Comparison of ENCODE assay signal across 10 mouse cellular contexts in genomic region chr5:128730634-128731033, GRCm38 (mm10). TPM values are rescaled to one million over a fixed set of nuclear protein-coding genes. Genes with fewer than 3 reads are reported as not detected.
A peak's percentile ranks its signal among the peaks of the same experiment; 100 is the strongest.
DNase-seq lines count a peak whose midpoint lies in the region; ATAC-seq and TF ChIP-seq lines count a peak whose summit lies in the region.
"Had no signal": no experiment of that assay in that cellular context is flagged by ENCODE, and none has a peak within 500 bp of the region (broad histone marks: within the 10 kb centered on the region; RNA-seq: fewer than 3 reads in every experiment).

No protein-coding gene starts in this region.

- H3K36me3 ChIP-seq in E14TG2a.4 (ENCODE audit: insufficient read depth, low read length), result no peaks in the 10 kb centered on the region
- no peaks in the 10 kb centered on the region for H3K36me3 ChIP-seq in embryonic facial prominence, embryonic 10.5 days (replicated peaks)
- H3K36me3 ChIP-seq: embryonic facial prominence, embryonic 12.5 days; neural tube, embryonic 12.5 days had no signal

- no peak overlapping the region for H3K27ac ChIP-seq in cerebellum, adult 2 months (ENCODE audit: insufficient read depth, low read length)
- H3K27ac ChIP-seq in embryonic facial prominence, embryonic 10.5 days (replicated peaks), result no peak overlapping the region
- H3K27ac ChIP-seq: embryonic facial prominence, embryonic 12.5 days; neural tube, embryonic 12.5 days had no signal

- TF ChIP-seq POLR2A in cerebellum, adult 2 months (IDR thresholded peaks at IDR 0.05; ENCODE audit: borderline replicate concordance, insufficient read depth, low read length), result no peak

- H3K4me1 ChIP-seq in cerebellum, adult 2 months (ENCODE audit: control insufficient read depth, insufficient read depth, low read length), result no peaks in the 10 kb centered on the region
- H3K4me1 ChIP-seq in E14TG2a.4 (replicated peaks; ENCODE audit: low read depth, low read length), result peaks cover 26% of the 10 kb centered on the region
- no peaks in the 10 kb centered on the region for H3K4me1 ChIP-seq in embryonic facial prominence, embryonic 10.5 days
- H3K4me1 ChIP-seq: embryonic facial prominence, embryonic 12.5 days had no signal

- ATAC-seq in megakaryocyte-erythroid progenitor cell, adult 5-6 weeks (replicated peaks; ENCODE audit: low FRiP score, low TSS enrichment, poor library complexity, severe bottlenecking), result no peak

- peak in 1 of 2 experiments; percentile 5 for DNase-seq in cerebellum, adult 2 months
- DNase-seq in cerebellum, adult 9-11 months, result no peak
- peak; percentile 51 for DNase-seq in kidney, postnatal 10 days
- DNase-seq in kidney, adult 11 months, result no peak
- DNase-seq in embryonic facial prominence, embryonic 10.5 days (ENCODE audit: low spot score), result peak; percentile 65
- DNase-seq in retina, postnatal 7 days (ENCODE audit: low read depth, low spot score), result peak; percentile 36

- H3K9me3 ChIP-seq in E14TG2a.4 (ENCODE audit: low read length), result no peaks in the 10 kb centered on the region
- no peaks in the 10 kb centered on the region for H3K9me3 ChIP-seq in embryonic facial prominence, embryonic 10.5 days
- H3K9me3 ChIP-seq: embryonic facial prominence, embryonic 12.5 days; neural tube, embryonic 12.5 days had no signal

- H3K27me3 ChIP-seq in cerebellum, adult 2 months (ENCODE audit: control insufficient read depth, insufficient read depth, low read length), result no peaks in the 10 kb centered on the region
- peaks cover 4% of the 10 kb centered on the region for H3K27me3 ChIP-seq in E14TG2a.4 (ENCODE audit: insufficient read depth, low read length)
- H3K27me3 ChIP-seq in embryonic facial prominence, embryonic 10.5 days (replicated peaks; ENCODE audit: low read depth, poor library complexity, severe bottlenecking), result no peaks in the 10 kb centered on the region
- H3K27me3 ChIP-seq: embryonic facial prominence, embryonic 12.5 days; neural tube, embryonic 12.5 days had no signal

- WGBS in cerebellum, adult 2 months, result 39% methylated on average over 5 of the region's 5 CpGs
- WGBS in embryonic facial prominence, embryonic 10.5 days, result 40% methylated on average over 5 of the region's 5 CpGs

- TF ChIP-seq CTCF in cerebellum, adult 2 months (IDR thresholded peaks at IDR 0.05; ENCODE audit: borderline replicate concordance, insufficient read depth, low read depth, low read length), result peak; percentile 38; the same call in 1 of the 2 replicates
- TF ChIP-seq CTCF in E14TG2a.4 (conservative IDR thresholded peaks at IDR 0.05; ENCODE audit: low read length), result peak; percentile 89

- no peak overlapping the region for H3K4me3 ChIP-seq in cerebellum, adult 2 months (replicated peaks; ENCODE audit: insufficient read depth, low read depth, low read length)
- H3K4me3 ChIP-seq in E14TG2a.4 (replicated peaks; ENCODE audit: low read length), result no peak overlapping the region
- no peak overlapping the region for H3K4me3 ChIP-seq in embryonic facial prominence, embryonic 10.5 days
- H3K4me3 ChIP-seq: embryonic facial prominence, embryonic 12.5 days; neural tube, embryonic 12.5 days had no signal

RNA-seq across cellular contexts. Expression of gene Piwil1, which starts 28.3 kb away (rescaled TPM):
- polyA plus RNA-seq in cerebellum, adult 2 months (2012; rRNA removed), result 0.08 and 0.15 TPM in 2 replicates
- 0.06 TPM in 1 of 2 replicates, not detected in the other for polyA plus RNA-seq in embryonic facial prominence, embryonic 10.5 days (2016; fragmentation: Nextera tagmentation; extraction: Ambion mirVana)
- not detected in 2 replicates for total RNA-seq in megakaryocyte-erythroid progenitor cell, adult 5-6 weeks (2014; fragmentation: Nextera tagmentation)
- total RNA-seq in megakaryocyte-erythroid progenitor cell, adult 5-6 weeks (2017), result not detected in 2 replicates

Comparison
In these comparisons a context has a peak if more than half of its experiments do, and no peak if none do; other contexts are left out.
1. DNase-seq: peak in kidney, postnatal 10 days (single experiment), embryonic facial prominence, embryonic 10.5 days (single experiment) and retina, postnatal 7 days (single experiment); none in cerebellum, adult 9-11 months (single experiment) and kidney, adult 11 months (single experiment).